ENCODE assay signal across 8 mouse cellular contexts in the genomic region with DNA sequence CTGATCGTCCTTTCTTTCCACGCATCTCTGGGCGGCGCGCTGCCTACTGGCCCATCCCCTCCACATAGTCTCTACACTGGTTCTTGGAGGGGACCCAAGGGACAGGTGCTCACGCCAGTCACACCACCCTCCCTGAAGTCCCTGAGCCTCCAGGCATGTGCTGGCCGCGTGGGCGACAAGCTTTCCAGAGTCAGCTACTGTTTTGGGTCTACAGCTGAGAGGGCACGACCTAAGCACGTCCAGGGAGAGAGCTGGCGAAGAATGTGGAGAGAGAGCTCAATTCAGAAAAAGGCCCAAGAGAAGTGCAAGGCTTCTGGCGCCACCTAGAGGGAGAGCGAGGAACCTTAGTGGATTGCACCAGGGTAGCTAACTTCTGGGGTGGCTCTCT. TPM values are rescaled to one million over a fixed set of nuclear protein-coding genes. Genes with fewer than 3 reads are reported as not detected.
DNase-seq lines count a peak whose midpoint lies in the region; ATAC-seq and TF ChIP-seq lines count a peak whose summit lies in the region.

No protein-coding gene starts in this region.

- peak; percentile 91 for DNase-seq in adipocyte (ENCODE audit: low spot score)
- DNase-seq in gastrocnemius, postnatal 10 days: peak; percentile 89
- DNase-seq in induced T-regulatory cell, adult 2 months (ENCODE audit: low read depth): peak; percentile 95
- peak; percentile 45 to 57 for DNase-seq in left cerebral cortex, adult 8-10 months (ENCODE audit: low spot score in 2 of 2)
- peak; percentile 72 to 81 for DNase-seq in right cerebral cortex, adult 2 months (ENCODE audit: low spot score in 2 of 2)
- DNase-seq in urinary bladder, postnatal 25 days (ENCODE audit: low spot score): peak; percentile 78

- TF ChIP-seq CTCF in cortical plate, adult 2 months (IDR thresholded peaks at IDR 0.05; ENCODE audit: extremely low read depth, insufficient read depth, low read length): peak; percentile 79

- no peak overlapping the region for H3K27ac ChIP-seq in cortical plate, adult 2 months (ENCODE audit: insufficient read depth, low read length)

- peak; percentile 81 for ATAC-seq in megakaryocyte, adult 5-6 weeks (ENCODE audit: poor library complexity, severe bottlenecking)

- H3K4me3 ChIP-seq in cortical plate, adult 2 months (ENCODE audit: insufficient read depth, low read length): no peak overlapping the region

- H3K4me1 ChIP-seq in cortical plate, adult 2 months (ENCODE audit: control insufficient read depth, insufficient read depth, low read length): no peaks in the 10 kb centered on the region

- TF ChIP-seq POLR2A in cortical plate, adult 2 months (IDR thresholded peaks at IDR 0.05; ENCODE audit: extremely low read depth, insufficient read depth, low read length): no peak

RNA-seq across cellular contexts. Expression of gene Slc2a4, which starts 0.8 kb away (rescaled TPM):
- polyA plus RNA-seq in cortical plate, adult 2 months (2012; rRNA removed): 1.5 and 1.7 TPM in 2 replicates
- 100 to 1,000 TPM; 128 to 165 TPM for total RNA-seq in gastrocnemius, postnatal 10 days (2021)
- total RNA-seq in left cerebral cortex, adult 8-10 months (2022): 1 to 10 TPM; 4.8 to 5.4 (median 5.1) TPM
- total RNA-seq in megakaryocyte, adult 5-6 weeks (2015): not detected in 2 replicates
- total RNA-seq in megakaryocyte, adult 5-6 weeks (2017): 0.07 TPM in 1 of 2 replicates, not detected in the other

RNA-seq across cellular contexts. Expression of gene Ybx2, which starts 13.2 kb away (rescaled TPM):
- polyA plus RNA-seq in cortical plate, adult 2 months (2012; rRNA removed): 18.1 and 21.1 TPM in 2 replicates
- 1 to 10 TPM; 2.7 to 4.1 TPM for total RNA-seq in gastrocnemius, postnatal 10 days (2021)
- total RNA-seq in left cerebral cortex, adult 8-10 months (2022): 1 to 10 TPM; 5.1 to 9.6 (median 6.1) TPM
- total RNA-seq in megakaryocyte, adult 5-6 weeks (2015): not detected in 2 replicates
- not detected in 2 replicates for total RNA-seq in megakaryocyte, adult 5-6 weeks (2017)

RNA-seq across cellular contexts. Expression of gene Cldn7, which starts 15.8 kb away (rescaled TPM):
- not detected in 2 replicates for polyA plus RNA-seq in cortical plate, adult 2 months (2012; rRNA removed)
- under 1 TPM in 1 of 2 experiments, not detected in 1; 0.38 TPM for total RNA-seq in gastrocnemius, postnatal 10 days (2021)
- total RNA-seq in left cerebral cortex, adult 8-10 months (2022): not detected
- total RNA-seq in megakaryocyte, adult 5-6 weeks (2015): not detected in 2 replicates
- total RNA-seq in megakaryocyte, adult 5-6 weeks (2017): not detected in 2 replicates

RNA-seq across cellular contexts. Expression of gene Eif5a, which starts 27.0 kb away (rescaled TPM):
- polyA plus RNA-seq in cortical plate, adult 2 months (2012; rRNA removed): 577 and 581 TPM in 2 replicates
- total RNA-seq in gastrocnemius, postnatal 10 days (2021): 100 to 1,000 TPM; 600 to 663 TPM
- total RNA-seq in left cerebral cortex, adult 8-10 months (2022): 100 to 1,000 TPM; 413 to 430 (median 416) TPM
- total RNA-seq in megakaryocyte, adult 5-6 weeks (2015): 575 and 614 TPM in 2 replicates
- 561 and 596 TPM in 2 replicates for total RNA-seq in megakaryocyte, adult 5-6 weeks (2017)

RNA-seq across cellular contexts. Expression of gene Ctdnep1, which starts 32.2 kb away (rescaled TPM):
- polyA plus RNA-seq in cortical plate, adult 2 months (2012; rRNA removed): 121 and 139 TPM in 2 replicates
- total RNA-seq in gastrocnemius, postnatal 10 days (2021): 100 to 1,000 TPM; 237 to 249 TPM
- total RNA-seq in left cerebral cortex, adult 8-10 months (2022): 100 to 1,000 TPM; 108 to 126 (median 118) TPM
- total RNA-seq in megakaryocyte, adult 5-6 weeks (2015): 120 and 150 TPM in 2 replicates
- total RNA-seq in megakaryocyte, adult 5-6 weeks (2017): 26.6 and 27.0 TPM in 2 replicates

Comparison
In these comparisons a context has a peak if more than half of its experiments do, and no peak if none do; other contexts are left out.
1. RNA of gene Slc2a4, which starts 0.8 kb away (total RNA-seq): 128 to 165 TPM in gastrocnemius, postnatal 10 days; 4.8 to 5.4 TPM in left cerebral cortex, adult 8-10 months and 0.07 TPM in megakaryocyte, adult 5-6 weeks; every median in the first group is over 10 times any median in the second.
2. Peak in every context shown above with its lines, with median percentiles within 50 percentile points of each other: DNase-seq.